Mouse (Mus musculus) liver, embryonic 11.5 days (tissue): ENCODE data around the gene Mical2. TPM values are rescaled to one million over a fixed set of nuclear protein-coding genes. Genes with fewer than 3 reads are reported as not detected.

Experiments
- ATAC-seq: fragments of 200-750 bp; cut with Nextera tagmentation; replicated peaks from 2 replicates; pipeline ENCODE4 v1.8.0; 2017; ENCODE audit warnings: moderate number of reproducible peaks, mild to moderate bottlenecking, moderate TSS enrichment, moderate library complexity; ENCODE audit not compliant: low FRiP score
- DNase-seq: peaks from one replicate; pipeline ENCODE4 v3.0.0-alpha.2; 2017; ENCODE audit warnings: low spot score
- H3K27ac ChIP-seq: fragments of 300-500 bp; sonication (generic); 2 replicates; pipeline ENCODE4 v1.5.1; 2014; ENCODE audit warnings: mild to moderate bottlenecking, low read depth, low read length, control low read depth
- H3K27me3 ChIP-seq: fragments of 300-500 bp; sonication (generic); replicated peaks from 2 replicates; pipeline ENCODE4 v1.6.1; 2014; ENCODE audit warnings: low read length, mixed read lengths; ENCODE audit not compliant: control insufficient read depth, insufficient read depth
- H3K36me3 ChIP-seq: fragments of 300-500 bp; sonication (generic); 2 replicates; pipeline ENCODE4 v1.6.1; 2014; ENCODE audit warnings: mild to moderate bottlenecking, low read length, moderate library complexity, mixed read lengths; ENCODE audit not compliant: control insufficient read depth, insufficient read depth
- H3K4me1 ChIP-seq: fragments of 300-500 bp; sonication (generic); replicated peaks from 2 replicates; pipeline ENCODE4 v1.6.1; 2014; ENCODE audit warnings: low read length, mixed read lengths; ENCODE audit not compliant: control insufficient read depth, insufficient read depth
- H3K4me2 ChIP-seq: fragments of 300-500 bp; sonication (generic); 2 replicates; pipeline ENCODE4 v1.6.1; 2014; ENCODE audit warnings: mild to moderate bottlenecking, control low read depth, moderate library complexity
- H3K4me3 ChIP-seq: fragments of 300-500 bp; sonication (generic); 2 replicates; pipeline ENCODE4 v1.5.1; 2014; ENCODE audit warnings: low read depth, low read length, control low read depth
- H3K9ac ChIP-seq: fragments of 300-500 bp; sonication (generic); 2 replicates; pipeline ENCODE4 v1.6.1; 2014; ENCODE audit warnings: low read depth, low read length, control low read depth
- H3K9me3 ChIP-seq: fragments of 300-500 bp; sonication (generic); 2 replicates; pipeline ENCODE4 v1.6.1; 2016; ENCODE audit warnings: low read length, inconsistent platforms, mixed read lengths; ENCODE audit not compliant: control insufficient read depth
- WGBS: fragments of 180-500 bp; shearing (Covaris S2); extraction: QIAGEN DNeasy Blood & Tissue Kit; methylation state at CpG from one replicate; pipeline ENCODE4 v1.1.7; 2014; 5-methylcytosine and 5-hydroxymethylcytosine counted together
- polyA plus RNA-seq: library from polyadenylated mRNA; unstranded; fragments of >200 nt; fragmentation: Nextera tagmentation; extraction: Ambion mirVana; gene quantifications from 2 replicates; pipeline ENCODE4 v1.2.1, GENCODE M21; 2014

The Mical2 gene
- polyA plus RNA-seq, 1 experiment from 2014 or later: 9.3 TPM

DNA sequence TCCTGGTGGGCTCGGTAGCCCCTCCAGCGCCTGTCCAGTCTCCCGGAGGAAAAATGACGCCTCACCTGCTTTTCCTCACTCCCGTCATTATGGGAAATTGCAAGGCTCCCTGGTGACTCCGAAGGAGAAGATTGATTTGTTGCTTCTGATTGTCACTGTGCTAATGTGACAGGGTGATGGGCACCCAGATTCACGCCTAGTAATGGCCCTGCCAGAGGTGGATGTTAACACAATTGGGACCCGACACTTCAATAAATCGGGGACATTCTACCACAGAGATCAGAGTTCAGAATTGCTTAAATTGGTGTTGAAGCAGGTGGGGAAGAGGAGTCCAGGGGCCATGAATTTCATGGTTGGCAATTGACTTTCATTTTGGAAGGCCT lies 219.3 kb downstream of the Mical2 start:
- H3K4me2 ChIP-seq: no peak overlapping the region
- H3K36me3 ChIP-seq: no peaks in the 10 kb centered on the region; the same call in 1 of the 2 replicates
- no peaks in the 10 kb centered on the region for H3K9me3 ChIP-seq
- no peak overlapping the region for H3K9ac ChIP-seq
- ATAC-seq (no peak), DNase-seq (no peak)
- H3K4me3 ChIP-seq: no peak overlapping the region
- H3K27me3 ChIP-seq: no peaks in the 10 kb centered on the region
- no peak overlapping the region for H3K27ac ChIP-seq
- WGBS: 38% methylated on average over 9 of the region's 9 CpGs
- H3K4me1 ChIP-seq: peaks cover 8% of the 10 kb centered on the region

GRCm38 (mm10) chr7:112446498-112446897 lies 220.8 kb downstream of the Mical2 start:
- DNase-seq: no peak
- Histone ChIP-seq H3K4me2 (no peak overlapping the region), H3K4me1 (peaks cover 8% of the 10 kb centered on the region), H3K27ac (no peak overlapping the region), H3K36me3 (no peaks in the 10 kb centered on the region; the same call in 1 of the 2 replicates), H3K9me3 (no peaks in the 10 kb centered on the region), H3K27me3 (no peaks in the 10 kb centered on the region), H3K4me3 (no peak overlapping the region), H3K9ac (no peak overlapping the region)
- no peak for ATAC-seq
- WGBS: 82% methylated on average over 4 of the region's 4 CpGs

DNA sequence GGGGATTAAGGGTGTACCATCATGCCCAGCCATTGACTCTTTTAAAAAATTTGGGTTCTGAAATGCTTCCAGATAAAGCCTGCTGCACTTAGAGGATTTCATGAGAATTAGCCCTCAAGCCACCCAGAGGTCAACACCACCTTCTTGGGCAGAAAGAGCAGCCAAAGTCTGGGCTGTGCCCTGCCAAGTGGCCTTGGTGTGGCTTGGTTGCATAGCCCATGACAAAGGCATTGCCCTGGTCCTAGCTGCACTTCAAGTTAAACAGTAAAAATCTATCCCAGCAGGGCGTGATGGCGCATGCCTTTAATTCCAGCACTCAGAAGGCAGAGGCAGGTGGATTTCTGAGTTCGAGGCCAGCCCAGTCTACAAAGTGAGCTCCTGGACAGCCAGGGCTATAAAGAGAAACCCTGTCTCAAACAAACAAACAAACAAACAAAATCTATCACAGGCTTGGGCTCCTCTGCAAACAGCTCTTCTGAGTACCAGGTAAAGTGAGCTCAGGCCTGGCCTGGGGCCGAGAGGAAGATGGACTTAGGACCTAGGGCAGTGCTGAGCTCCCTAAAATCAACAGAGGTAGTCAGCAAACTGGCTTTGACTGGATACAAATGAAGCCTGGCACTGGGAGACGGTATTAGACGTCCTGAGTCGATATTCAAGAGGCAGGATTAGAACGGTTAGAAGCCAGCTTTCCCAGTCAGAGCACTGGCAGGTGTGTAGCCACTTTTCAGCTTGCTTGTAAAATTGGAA lies 224.5 kb downstream of the Mical2 start:
- H3K27ac ChIP-seq: no peak overlapping the region; the same call in 1 of the 2 replicates
- 70% methylated on average over 8 of the region's 8 CpGs for WGBS
- no peaks in the 10 kb centered on the region; the same call in 1 of the 2 replicates for H3K36me3 ChIP-seq
- no peaks in the 10 kb centered on the region for H3K9me3 ChIP-seq
- DNase-seq (no peak), ATAC-seq (no peak)
- peaks cover 5% of the 10 kb centered on the region; the same call in 1 of the 2 replicates for H3K4me1 ChIP-seq
- no peak overlapping the region for H3K4me2 ChIP-seq
- no peak overlapping the region for H3K4me3 ChIP-seq
- H3K9ac ChIP-seq: no peak overlapping the region
- H3K27me3 ChIP-seq: no peaks in the 10 kb centered on the region

DNA sequence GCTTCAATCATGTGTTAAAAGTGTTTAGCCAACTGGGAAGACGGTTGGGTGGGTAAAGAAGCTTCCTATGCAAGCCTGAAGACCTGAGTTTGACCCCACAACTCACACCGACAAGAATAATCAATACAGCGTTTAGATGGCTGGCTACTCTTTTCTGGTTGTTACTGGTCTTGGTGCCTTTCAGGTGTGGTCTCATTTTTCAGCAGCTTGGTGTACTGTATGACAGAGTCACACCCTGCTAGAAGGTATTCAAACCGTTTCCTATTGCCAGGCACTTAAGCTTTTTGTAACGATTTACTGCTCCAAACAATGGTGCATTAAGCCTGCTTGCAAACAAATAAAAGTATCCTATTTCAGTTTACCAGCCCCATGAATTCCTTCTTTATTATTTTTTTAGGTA lies 226.8 kb downstream of the Mical2 start:
- Histone ChIP-seq H3K27ac (no peak overlapping the region), H3K36me3 (no peaks in the 10 kb centered on the region), H3K4me2 (no peak overlapping the region), H3K9me3 (no peaks in the 10 kb centered on the region), H3K9ac (no peak overlapping the region), H3K27me3 (no peaks in the 10 kb centered on the region), H3K4me1 (peaks cover 3% of the 10 kb centered on the region; the same call in 1 of the 2 replicates), H3K4me3 (no peak overlapping the region)
- DNase-seq: no peak
- 63% methylated on average over 5 of the region's 5 CpGs for WGBS
- ATAC-seq: no peak

GRCm38 (mm10) chr7:112453805-112454214 lies 228.2 kb downstream of the Mical2 start:
- Histone ChIP-seq H3K27me3 (no peaks in the 10 kb centered on the region), H3K4me3 (no peak overlapping the region), H3K9ac (no peak overlapping the region), H3K36me3 (no peaks in the 10 kb centered on the region), H3K4me2 (no peak overlapping the region), H3K27ac (peak overlapping the region; percentile 21; the same call in 1 of the 2 replicates), H3K4me1 (peaks cover 3% of the 10 kb centered on the region; the same call in 1 of the 2 replicates), H3K9me3 (no peaks in the 10 kb centered on the region)
- DNase-seq (no peak), ATAC-seq (no peak)
- WGBS: 31% methylated on average over 3 of the region's 3 CpGs

- H3K9me3 ChIP-seq: no peaks in the 10 kb centered on the region
- no peaks in the 10 kb centered on the region for H3K27me3 ChIP-seq
- 59% methylated on average over 6 of the region's 6 CpGs for WGBS
- ATAC-seq: no peak
- H3K27ac ChIP-seq: peak overlapping the region; percentile 21; the same call in 1 of the 2 replicates
- no peak overlapping the region for H3K4me2 ChIP-seq
- peaks cover 3% of the 10 kb centered on the region; the same call in 1 of the 2 replicates for H3K4me1 ChIP-seq
- no peak overlapping the region for H3K9ac ChIP-seq
- H3K36me3 ChIP-seq: no peaks in the 10 kb centered on the region
- no peak for DNase-seq
- no peak overlapping the region for H3K4me3 ChIP-seq
These were observed 228.7 kb downstream of the Mical2 start for GRCm38 (mm10) chr7:112454380-112454779.

- Histone ChIP-seq H3K9me3 (no peaks in the 10 kb centered on the region), H3K4me2 (no peak overlapping the region), H3K36me3 (no peaks in the 10 kb centered on the region), H3K4me3 (no peak overlapping the region), H3K27ac (no peak overlapping the region), H3K9ac (no peak overlapping the region), H3K27me3 (no peaks in the 10 kb centered on the region), H3K4me1 (peaks cover 3% of the 10 kb centered on the region; the same call in 1 of the 2 replicates)
- no peak for ATAC-seq
- 91% methylated on average over 2 of the region's 2 CpGs for WGBS
- no peak for DNase-seq
These were observed 229.3 kb downstream of the Mical2 start for GRCm38 (mm10) chr7:112454951-112455350.

- no peaks in the 10 kb centered on the region for H3K9me3 ChIP-seq
- no peak overlapping the region for H3K9ac ChIP-seq
- no peak overlapping the region for H3K4me2 ChIP-seq
- H3K27ac ChIP-seq: no peak overlapping the region
- peaks cover 3% of the 10 kb centered on the region; the same call in 1 of the 2 replicates for H3K4me1 ChIP-seq
- no peaks in the 10 kb centered on the region for H3K36me3 ChIP-seq
- DNase-seq (no peak), ATAC-seq (no peak)
- no peak overlapping the region for H3K4me3 ChIP-seq
- 78% methylated on average over 5 of the region's 5 CpGs for WGBS
- H3K27me3 ChIP-seq: no peaks in the 10 kb centered on the region
These were observed 230.0 kb downstream of the Mical2 start for GRCm38 (mm10) chr7:112455566-112456110.

GRCm38 (mm10) chr7:112457373-112457772 lies 231.7 kb downstream of the Mical2 start:
- H3K9me3 ChIP-seq: no peaks in the 10 kb centered on the region
- H3K4me1 ChIP-seq: peaks cover 3% of the 10 kb centered on the region; the same call in 1 of the 2 replicates
- no peak overlapping the region for H3K27ac ChIP-seq
- no peaks in the 10 kb centered on the region for H3K27me3 ChIP-seq
- no peak overlapping the region for H3K4me3 ChIP-seq
- H3K36me3 ChIP-seq: no peaks in the 10 kb centered on the region
- ATAC-seq: no peak
- DNase-seq: no peak
- H3K9ac ChIP-seq: no peak overlapping the region
- no peak overlapping the region for H3K4me2 ChIP-seq
- 90% methylated on average over 4 of the region's 4 CpGs for WGBS
